Mouse (Mus musculus) midbrain, embryonic 10.5 days (tissue): ENCODE measurements around the gene Gm17660. TPM values are rescaled to one million over a fixed set of nuclear protein-coding genes. Genes with fewer than 3 reads are reported as not detected.

Experiments used
- DNase-seq: peaks from one replicate; pipeline ENCODE4 v3.0.0-alpha.2; 2017; ENCODE audit warnings: low spot score
- H3K27ac ChIP-seq: fragments of 300-500 bp; sonication (generic); replicated peaks from 2 replicates; pipeline ENCODE4 v1.5.1; 2016; ENCODE audit warnings: mild to moderate bottlenecking
- H3K27me3 ChIP-seq: fragments of 300-500 bp; sonication (generic); 2 replicates; pipeline ENCODE4 v1.6.1; 2016; ENCODE audit warnings: low read depth, mild to moderate bottlenecking; ENCODE audit not compliant: poor library complexity, severe bottlenecking
- H3K36me3 ChIP-seq: fragments of 300-500 bp; sonication (generic); 2 replicates; pipeline ENCODE4 v1.6.1; 2016; ENCODE audit warnings: mild to moderate bottlenecking, moderate library complexity
- H3K4me1 ChIP-seq: fragments of 300-500 bp; sonication (generic); 2 replicates; pipeline ENCODE4 v1.6.1; 2016
- H3K4me3 ChIP-seq: fragments of 300-500 bp; sonication (generic); 2 replicates; pipeline ENCODE4 v1.5.1; 2016; ENCODE audit warnings: mild to moderate bottlenecking, moderate library complexity
- H3K9me3 ChIP-seq: fragments of 300-500 bp; sonication (generic); replicated peaks from 2 replicates; pipeline ENCODE4 v1.6.1; 2016; ENCODE audit warnings: mild to moderate bottlenecking
- WGBS: fragments of 180-500 bp; shearing (Covaris S2); methylation state at CpG from one replicate; pipeline ENCODE4 v1.1.7; 2016; 5-methylcytosine and 5-hydroxymethylcytosine counted together
- polyA plus RNA-seq: library from polyadenylated mRNA; unstranded; fragments of >200 nt; fragmentation: Nextera tagmentation; extraction: Ambion mirVana; gene quantifications from 2 replicates; pipeline ENCODE4 v1.2.1, GENCODE M21; 2016

Gene Gm17660
- polyA plus RNA-seq, 1 experiment from 2014 or later: not detected

DNA sequence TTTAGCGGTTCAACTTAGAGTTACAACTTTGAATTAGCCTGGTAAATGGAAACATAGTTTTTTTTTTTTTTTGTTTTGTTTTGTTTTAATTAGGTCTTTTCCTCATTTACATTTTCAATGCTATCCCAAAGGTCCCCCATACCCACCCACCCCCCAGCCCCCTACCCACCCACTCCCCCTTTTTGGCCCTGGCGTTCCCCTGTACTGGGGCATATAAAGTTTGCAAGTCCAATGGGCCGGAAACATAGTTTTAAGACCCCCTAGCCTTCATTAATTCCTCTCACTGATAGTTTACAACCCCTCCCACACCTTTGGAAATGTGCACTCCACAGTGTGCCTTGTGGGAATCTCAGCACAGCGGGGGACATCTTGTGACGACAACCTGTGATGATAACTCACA, 3.8 kb downstream of the Gm17660 start:
- WGBS: 84% methylated on average over 5 of the region's 5 CpGs

DNA sequence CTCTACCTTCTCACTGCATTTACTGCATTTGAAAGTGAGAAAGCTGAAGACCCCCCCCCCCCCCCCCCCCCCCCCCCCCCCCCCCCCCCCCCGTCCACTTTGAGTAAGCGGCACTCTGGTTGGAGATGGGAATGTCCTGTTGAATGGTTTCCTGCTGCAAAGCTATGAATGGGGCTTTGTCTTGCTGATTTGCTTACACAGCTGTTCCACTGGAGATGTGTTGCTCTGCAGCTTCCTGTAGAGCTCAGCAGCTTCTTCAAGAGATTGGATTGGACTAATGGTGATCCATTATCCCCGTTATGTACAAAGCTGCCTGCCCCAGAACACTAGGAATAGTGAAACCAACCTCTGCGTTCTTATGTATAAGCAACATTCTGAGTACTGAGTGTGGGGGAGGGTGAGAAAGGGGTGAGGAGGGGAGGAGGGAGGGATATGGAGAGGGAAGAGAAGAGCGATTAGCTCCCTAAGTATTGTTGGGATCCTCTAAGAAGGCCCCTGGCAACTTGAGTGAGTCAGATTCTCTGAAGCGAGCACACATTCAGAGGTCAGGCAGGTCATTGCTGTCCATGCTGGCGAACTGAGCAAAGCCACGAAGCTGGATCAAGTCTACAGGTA, 5.0 kb downstream of the Gm17660 start:
- H3K27me3 ChIP-seq: peaks cover 7% of the 10 kb centered on the region; the same call in 1 of the 2 replicates
- DNase-seq: peak; percentile 67
- 3% methylated on average over 6 of the region's 8 CpGs for WGBS
- H3K4me1 ChIP-seq: peaks cover 38% of the 10 kb centered on the region
- peak overlapping the region; percentile 28 for H3K4me3 ChIP-seq
- no peaks in the 10 kb centered on the region for H3K9me3 ChIP-seq
- no peaks in the 10 kb centered on the region for H3K36me3 ChIP-seq
- H3K27ac ChIP-seq: peak overlapping the region; percentile 87

More for the DNA sequence above, 3.8 kb downstream of the Gm17660 start:
- Histone ChIP-seq H3K4me3 (no peak overlapping the region), H3K36me3 (no peaks in the 10 kb centered on the region), H3K9me3 (no peaks in the 10 kb centered on the region), H3K27me3 (peaks cover 7% of the 10 kb centered on the region; the same call in 1 of the 2 replicates), H3K27ac (no peak overlapping the region), H3K4me1 (peaks cover 38% of the 10 kb centered on the region)
- DNase-seq: no peak

DNA sequence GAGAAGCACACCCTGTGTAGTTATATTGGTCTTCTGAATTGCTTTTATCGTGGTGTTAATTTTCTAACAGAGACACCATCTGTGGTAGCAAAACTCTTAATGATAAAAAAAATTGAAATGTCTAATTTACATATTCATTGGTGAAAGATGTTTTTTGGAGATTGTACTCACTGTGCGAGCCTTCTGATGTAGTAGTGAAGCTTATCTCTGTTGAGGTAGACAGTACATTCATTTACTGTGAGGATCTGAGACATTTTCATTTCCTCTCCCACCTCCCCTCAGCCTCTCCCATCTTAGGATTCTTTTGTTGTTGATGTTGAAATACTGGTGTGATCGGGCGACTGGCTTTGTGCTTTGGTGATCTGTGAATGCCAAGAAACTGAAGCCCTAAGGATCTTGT, 6.4 kb downstream of the Gm17660 start:
- DNase-seq: no peak
- H3K27me3 ChIP-seq: peaks cover 7% of the 10 kb centered on the region; the same call in 1 of the 2 replicates
- 70% methylated on average over 4 of the region's 4 CpGs for WGBS
- H3K36me3 ChIP-seq: no peaks in the 10 kb centered on the region
- H3K27ac ChIP-seq: 0 out of 2 replicates have a peak overlapping the region, but pooled peaks have one; percentile 63
- peaks cover 32% of the 10 kb centered on the region for H3K4me1 ChIP-seq
- H3K4me3 ChIP-seq: no peak overlapping the region
- no peaks in the 10 kb centered on the region for H3K9me3 ChIP-seq

DNA sequence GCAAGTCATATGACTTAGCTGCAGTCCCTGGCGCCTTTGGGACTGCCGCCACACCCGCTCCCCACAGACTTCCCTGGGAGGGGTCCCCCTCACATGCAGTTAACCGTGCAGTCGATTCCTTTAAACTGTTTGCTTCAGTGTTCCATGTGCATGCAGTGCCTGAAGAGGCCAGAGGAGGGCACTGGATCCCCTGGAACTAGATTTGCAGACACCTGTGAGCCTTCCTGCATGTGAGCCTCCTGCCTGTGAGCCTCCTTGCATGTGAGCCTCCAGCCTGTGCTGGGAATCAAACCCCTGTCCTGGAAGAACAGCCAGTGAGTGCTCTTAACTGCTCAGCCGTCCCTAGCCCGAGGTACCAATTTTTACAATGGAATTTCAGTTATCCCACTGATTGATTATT, 8.7 kb downstream of the Gm17660 start:
- DNase-seq: peak; percentile 49
- no peak overlapping the region for H3K27ac ChIP-seq
- H3K9me3 ChIP-seq: no peaks in the 10 kb centered on the region
- H3K27me3 ChIP-seq: no peaks in the 10 kb centered on the region
- peaks cover 25% of the 10 kb centered on the region for H3K4me1 ChIP-seq
- WGBS: 83% methylated on average over 7 of the region's 7 CpGs
- H3K4me3 ChIP-seq: no peak overlapping the region
- H3K36me3 ChIP-seq: peaks cover 13% of the 10 kb centered on the region

DNA sequence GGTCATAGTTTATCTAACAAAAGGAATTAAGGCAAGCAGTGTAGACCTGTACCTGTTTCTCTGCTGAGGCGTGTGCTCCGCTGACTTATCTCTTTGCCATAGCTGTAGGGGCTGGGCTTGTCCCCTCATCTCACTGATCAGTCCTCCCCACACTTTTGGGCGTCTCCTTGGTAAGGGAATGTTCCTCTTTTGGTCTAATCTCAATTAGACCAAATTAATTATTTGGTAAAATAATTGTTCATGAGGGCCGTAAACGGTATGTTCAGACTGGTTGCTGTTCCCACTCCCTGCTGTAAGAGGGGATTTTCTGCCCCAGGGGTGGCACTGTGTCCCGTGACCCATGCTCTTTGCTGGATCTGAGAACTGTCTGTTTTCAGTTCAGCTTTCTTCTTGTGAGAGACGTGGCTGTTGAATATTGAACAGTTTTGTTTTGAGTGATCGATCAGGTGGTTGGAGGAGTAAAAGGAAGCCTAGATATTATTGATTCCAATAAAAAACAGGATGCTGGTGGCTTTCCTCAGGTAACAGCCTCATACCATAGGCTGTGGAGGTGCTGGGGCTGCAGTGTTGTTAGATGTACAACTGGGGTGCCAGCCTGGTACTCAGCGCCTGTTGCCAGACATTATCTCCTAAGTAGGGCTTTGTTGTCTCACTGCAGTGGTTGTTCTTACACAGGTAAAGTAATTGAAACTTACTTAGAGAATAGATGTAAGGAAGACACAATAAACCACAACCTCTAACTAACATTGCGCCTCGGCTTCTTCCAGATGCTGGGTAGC, 14.4 kb downstream of the Gm17660 start:
- DNase-seq: no peak
- Histone ChIP-seq H3K4me3 (no peak overlapping the region), H3K27me3 (no peaks in the 10 kb centered on the region), H3K4me1 (no peaks in the 10 kb centered on the region), H3K36me3 (peaks cover 60% of the 10 kb centered on the region), H3K9me3 (no peaks in the 10 kb centered on the region), H3K27ac (no peak overlapping the region)
- WGBS: 88% methylated on average over 11 of the region's 11 CpGs

DNA sequence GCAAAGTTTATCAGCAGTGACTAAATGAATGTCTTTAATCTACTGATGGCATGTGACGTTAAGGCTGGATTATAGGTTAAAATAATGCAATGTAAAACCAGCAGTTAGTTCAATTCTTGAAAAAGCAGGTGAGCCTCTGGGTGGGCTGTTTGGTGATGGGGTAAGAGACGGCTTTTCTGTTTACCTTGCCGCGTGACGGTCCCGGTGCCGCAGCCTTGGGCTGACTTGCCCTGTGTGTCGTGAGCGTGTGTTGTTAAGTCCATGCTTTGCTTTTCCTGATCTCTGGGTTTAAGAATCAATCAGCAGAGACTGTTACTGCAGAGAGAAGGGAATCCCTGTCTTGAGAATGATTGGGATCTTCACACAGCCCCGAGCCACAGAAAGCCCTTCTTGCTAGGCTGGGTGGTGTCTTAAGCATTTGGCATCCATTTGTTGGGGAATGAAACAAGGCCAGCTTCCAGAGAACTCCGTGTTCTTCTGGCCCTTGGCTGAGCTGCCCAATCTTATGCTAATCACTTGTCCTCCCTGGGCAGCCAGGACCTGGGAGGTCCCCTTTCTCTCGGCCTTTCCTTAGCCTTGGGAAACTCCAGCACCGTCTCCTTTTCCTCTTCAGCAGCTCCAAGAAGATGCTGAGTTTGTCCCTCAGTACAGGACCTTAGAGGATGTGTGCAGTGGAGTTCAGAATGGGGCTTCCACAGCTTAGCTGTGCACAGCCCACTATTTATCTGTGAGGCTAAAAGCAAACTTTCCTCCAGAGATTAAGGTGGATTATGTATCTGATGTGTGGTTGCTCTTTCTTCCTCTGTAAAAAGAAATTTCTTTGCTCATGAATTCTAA, 15.3 kb downstream of the Gm17660 start:
- H3K4me1 ChIP-seq: no peaks in the 10 kb centered on the region
- H3K27ac ChIP-seq: no peak overlapping the region
- H3K27me3 ChIP-seq: no peaks in the 10 kb centered on the region
- H3K36me3 ChIP-seq: peaks cover 62% of the 10 kb centered on the region
- no peaks in the 10 kb centered on the region for H3K9me3 ChIP-seq
- 79% methylated on average over 13 of the region's 13 CpGs for WGBS
- H3K4me3 ChIP-seq: no peak overlapping the region
- DNase-seq: no peak

DNA sequence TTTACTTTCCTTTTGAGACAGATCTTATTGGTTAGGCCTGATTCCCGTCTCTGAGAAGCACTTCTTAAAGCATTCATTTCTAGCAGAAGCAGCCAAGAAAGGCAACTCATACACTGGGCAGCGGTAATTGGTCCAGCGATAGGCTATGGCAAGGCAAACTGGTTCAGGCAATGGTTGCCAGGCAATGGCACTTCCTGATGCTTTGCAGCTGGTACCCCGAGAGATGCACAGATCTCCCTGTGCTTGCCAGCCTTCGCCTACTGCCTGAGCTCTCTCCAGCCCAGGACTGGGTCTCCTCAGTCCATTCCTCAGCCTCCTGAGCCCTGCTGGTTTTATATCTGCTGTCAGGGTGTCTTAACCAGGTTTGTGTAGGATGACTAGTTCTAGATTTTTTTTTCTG, 17.0 kb downstream of the Gm17660 start:
- 93% methylated on average over 5 of the region's 5 CpGs for WGBS
- no peak for DNase-seq
- no peaks in the 10 kb centered on the region for H3K9me3 ChIP-seq
- H3K36me3 ChIP-seq: peaks cover 70% of the 10 kb centered on the region
- H3K4me1 ChIP-seq: no peaks in the 10 kb centered on the region
- H3K4me3 ChIP-seq: no peak overlapping the region
- H3K27me3 ChIP-seq: no peaks in the 10 kb centered on the region
- no peak overlapping the region for H3K27ac ChIP-seq

DNA sequence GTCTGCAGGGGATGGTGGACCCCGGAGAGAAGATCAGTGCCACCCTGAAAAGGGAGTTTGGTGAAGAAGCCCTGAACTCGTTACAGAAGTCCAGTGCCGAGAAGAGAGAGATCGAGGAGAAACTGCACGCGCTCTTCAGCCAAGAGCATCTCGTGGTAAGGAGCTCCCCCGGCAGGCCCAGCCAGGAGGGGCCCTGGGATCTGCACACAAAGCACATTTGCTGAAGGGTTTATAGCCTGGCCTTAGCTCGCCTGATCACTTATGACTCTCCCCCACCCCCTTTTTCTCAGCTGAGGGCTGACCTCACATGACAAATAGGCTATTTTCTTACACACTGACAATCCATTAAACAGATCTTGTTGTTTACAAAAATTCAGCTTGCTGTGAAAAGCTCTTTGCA, 17.8 kb downstream of the Gm17660 start:
- no peak overlapping the region for H3K4me3 ChIP-seq
- no peak overlapping the region for H3K27ac ChIP-seq
- 89% methylated on average over 9 of the region's 9 CpGs for WGBS
- no peaks in the 10 kb centered on the region for H3K4me1 ChIP-seq
- DNase-seq: no peak
- no peaks in the 10 kb centered on the region for H3K9me3 ChIP-seq
- peaks cover 68% of the 10 kb centered on the region for H3K36me3 ChIP-seq
- H3K27me3 ChIP-seq: no peaks in the 10 kb centered on the region

DNA sequence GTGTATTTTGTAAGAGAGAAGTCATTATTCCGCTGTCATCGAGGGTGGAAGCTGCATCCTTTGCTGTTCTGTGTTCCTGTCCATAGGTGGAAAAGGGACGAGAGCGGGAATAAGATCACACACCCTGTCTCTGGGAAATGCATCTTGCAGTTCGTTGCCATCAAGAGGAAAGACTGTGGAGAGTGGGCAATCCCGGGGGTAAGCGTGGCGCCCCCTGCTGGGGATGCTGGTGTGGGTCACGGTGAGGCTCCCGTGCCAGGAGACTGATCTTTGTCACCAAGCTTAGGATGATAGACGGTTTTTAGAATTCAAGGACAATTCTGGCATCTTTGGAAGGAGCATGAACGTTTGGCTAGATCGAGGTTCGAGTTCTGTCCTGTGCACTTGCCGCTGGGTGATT, 19.4 kb downstream of the Gm17660 start:
- no peaks in the 10 kb centered on the region for H3K27me3 ChIP-seq
- no peaks in the 10 kb centered on the region for H3K9me3 ChIP-seq
- H3K36me3 ChIP-seq: peaks cover 55% of the 10 kb centered on the region
- H3K4me1 ChIP-seq: no peaks in the 10 kb centered on the region
- 64% methylated on average over 15 of the region's 15 CpGs for WGBS
- no peak overlapping the region for H3K27ac ChIP-seq
- H3K4me3 ChIP-seq: no peak overlapping the region
- DNase-seq: peak; percentile 52

DNA sequence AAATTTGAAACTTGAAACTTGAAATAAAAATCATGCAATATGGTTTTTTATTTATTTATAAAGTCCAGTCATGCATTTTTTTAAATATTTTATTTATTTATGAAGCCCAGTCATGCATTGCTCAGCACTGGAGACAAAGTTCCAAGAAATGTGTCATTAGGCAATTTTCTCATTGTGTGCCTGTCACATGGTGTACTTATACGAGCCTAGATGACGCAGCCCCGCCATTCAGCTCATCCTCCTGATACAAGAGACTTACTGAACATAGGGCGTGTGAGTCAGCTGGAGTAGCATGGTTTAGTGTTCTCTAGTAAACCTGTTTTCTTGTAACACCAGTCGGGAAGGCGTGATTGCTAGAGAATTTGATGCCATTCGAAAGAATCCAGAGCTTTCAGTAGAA, 21.1 kb downstream of the Gm17660 start:
- 88% methylated on average over 7 of the region's 7 CpGs for WGBS
- peaks cover 58% of the 10 kb centered on the region for H3K36me3 ChIP-seq
- no peaks in the 10 kb centered on the region for H3K9me3 ChIP-seq

DNA sequence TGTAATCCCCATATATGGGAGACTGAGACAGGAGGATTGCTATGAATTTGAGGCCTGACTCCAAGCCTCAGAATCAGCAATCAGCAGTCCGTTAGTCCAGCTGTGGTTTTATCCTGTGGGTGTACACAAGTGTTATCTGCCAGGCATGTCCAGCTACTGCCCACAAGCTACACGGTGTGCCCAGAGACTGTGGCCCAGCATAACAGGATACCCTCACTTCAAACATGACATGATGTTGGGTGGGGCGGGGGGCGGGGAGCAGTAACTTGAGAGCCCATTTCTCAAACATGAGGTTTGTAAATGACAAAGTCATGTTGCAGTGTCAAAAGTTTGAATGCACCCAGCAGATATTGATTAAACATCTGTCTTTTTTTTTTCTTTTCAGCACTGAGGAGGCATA, 21.6 kb downstream of the Gm17660 start:
- no peak overlapping the region for H3K27ac ChIP-seq
- H3K4me1 ChIP-seq: no peaks in the 10 kb centered on the region
- WGBS: 89% methylated on average over 4 of the region's 4 CpGs
- peaks cover 58% of the 10 kb centered on the region for H3K36me3 ChIP-seq
- H3K4me3 ChIP-seq: no peak overlapping the region
- H3K9me3 ChIP-seq: no peaks in the 10 kb centered on the region
- DNase-seq: no peak
- no peaks in the 10 kb centered on the region for H3K27me3 ChIP-seq

More for the DNA sequence above, 21.1 kb downstream of the Gm17660 start:
- no peaks in the 10 kb centered on the region for H3K27me3 ChIP-seq
- DNase-seq: no peak
- no peak overlapping the region for H3K27ac ChIP-seq
- H3K4me3 ChIP-seq: no peak overlapping the region
- H3K4me1 ChIP-seq: no peaks in the 10 kb centered on the region

DNA sequence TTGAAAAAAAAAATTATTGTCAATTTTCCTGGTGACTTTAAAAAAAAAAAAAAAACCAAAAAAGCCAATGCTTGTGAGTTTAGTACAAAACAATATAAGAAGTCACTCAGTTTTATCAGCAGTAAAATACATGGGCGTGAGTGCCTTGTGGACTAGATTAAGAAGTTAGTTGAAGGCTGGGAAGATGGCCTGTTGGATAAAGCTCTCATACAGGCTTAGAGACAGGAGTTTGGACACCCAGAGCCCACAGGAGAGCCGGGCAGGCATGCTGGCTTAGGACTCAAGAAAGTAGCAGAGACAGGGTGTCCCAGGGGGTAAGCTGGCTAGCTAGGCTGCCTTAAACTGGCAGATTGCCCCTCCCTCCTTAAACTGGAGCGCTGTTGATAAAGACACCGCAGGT, 22.5 kb downstream of the Gm17660 start:
- Histone ChIP-seq H3K9me3 (no peaks in the 10 kb centered on the region), H3K27me3 (no peaks in the 10 kb centered on the region), H3K27ac (no peak overlapping the region), H3K4me3 (no peak overlapping the region), H3K36me3 (peaks cover 54% of the 10 kb centered on the region), H3K4me1 (no peaks in the 10 kb centered on the region)
- no peak for DNase-seq
- 92% methylated on average over 4 of the region's 4 CpGs for WGBS
